Mouse (Mus musculus): Measurements from ENCODE around the gene Etv4.

DNA sequence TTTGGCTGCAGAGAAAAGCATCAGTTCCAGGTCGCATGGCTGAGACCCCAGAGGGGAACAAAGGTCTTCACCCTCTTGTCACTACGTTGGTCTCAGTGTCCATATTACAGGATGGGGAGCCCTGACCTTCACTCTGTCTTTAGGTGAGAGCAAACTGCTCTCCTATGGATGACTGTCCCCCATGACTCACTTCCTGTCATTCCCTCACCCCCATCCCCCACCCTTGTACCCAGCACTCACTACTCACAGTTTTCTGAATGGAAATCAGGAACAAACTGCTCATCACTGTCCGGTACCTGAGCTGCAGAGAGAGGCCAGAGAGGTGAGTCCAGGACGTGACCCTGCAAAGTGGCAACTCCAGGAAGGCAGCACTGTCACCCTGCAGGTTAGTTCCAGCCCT, 8.3 kb downstream of the Etv4 start:
- TF ChIP-seq CTCF (conservative IDR thresholded peaks at IDR 0.05; ENCODE audit: low read length) (no peak), NANOG (IDR thresholded peaks at IDR 0.05; ENCODE audit: borderline replicate concordance, low read length) (no peak)

Data from E14TG2a.4 (cell line).